Mouse (Mus musculus): ENCODE measurements around the gene Fbln1. TPM values are rescaled to one million over a fixed set of nuclear protein-coding genes. Genes with fewer than 3 reads are reported as not detected.
"Not testable (repeated sequence)": the region's sequence is repeated elsewhere in the genome, so short reads cannot be mapped to it uniquely, and the experiment has no call there.

Fbln1 gene
- polyA plus RNA-seq, 1 experiment = not detected

DNA sequence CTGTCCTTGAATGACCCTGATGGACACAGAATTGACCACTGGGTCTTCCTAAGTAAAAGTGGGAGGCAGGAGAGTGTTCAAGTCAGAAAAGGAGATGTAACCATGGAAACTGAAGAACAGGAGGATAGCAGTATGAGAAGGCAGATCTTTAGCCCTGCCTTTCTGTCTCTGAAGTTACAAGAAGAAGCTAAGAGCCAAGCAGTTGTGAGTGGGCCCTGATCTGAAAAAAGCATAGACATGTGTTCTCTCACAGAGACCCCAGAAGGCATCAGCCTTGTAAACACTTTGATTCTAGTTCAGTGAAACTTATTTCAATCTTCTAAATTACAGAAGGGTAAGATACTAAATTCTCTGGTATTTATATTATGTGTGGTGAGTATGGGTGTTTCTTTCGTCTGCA lies 118.7 kb downstream of the Fbln1 start:
- Histone ChIP-seq H3K4me3 (replicated peaks) (no peak overlapping the region), H3K9me3 (peaks cover 8% of the 10 kb centered on the region), H3K4me1 (peaks cover 11% of the 10 kb centered on the region), H3K36me3 (replicated peaks; ENCODE audit: low read length) (no peaks in the 10 kb centered on the region), H3K27me3 (replicated peaks) (peaks cover 28% of the 10 kb centered on the region)
- TF ChIP-seq GATA1 (IDR thresholded peaks at IDR 0.05; ENCODE audit: borderline replicate concordance, low read length) = no peak
- TF ChIP-seq FLI1 (IDR thresholded peaks at IDR 0.05; ENCODE audit: low read length) = no peak

DNA sequence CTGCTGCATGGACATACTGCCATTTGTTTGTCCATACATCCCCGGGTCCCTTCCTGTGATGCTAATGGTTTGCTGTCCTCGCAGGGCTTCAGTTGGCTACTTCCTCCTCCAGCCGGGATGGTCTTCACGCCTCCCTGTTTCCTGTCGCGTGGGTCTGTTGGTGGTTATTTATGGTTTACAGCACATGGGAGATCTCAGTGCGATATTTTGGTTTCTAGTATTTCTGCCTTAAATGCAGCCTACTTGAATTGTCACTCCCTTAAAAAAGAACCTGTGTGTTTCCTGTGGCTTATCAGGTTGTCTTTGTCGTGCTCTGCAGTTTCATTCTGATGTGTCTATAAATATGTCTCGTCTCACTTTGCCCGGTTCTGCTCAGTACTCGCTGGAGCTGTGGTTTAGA lies 122.1 kb downstream of the Fbln1 start:
- H3K4me1 ChIP-seq = peaks cover 15% of the 10 kb centered on the region
- peak overlapping the region; percentile 74 for H3K4me3 ChIP-seq (replicated peaks)
- peaks cover 8% of the 10 kb centered on the region for H3K27me3 ChIP-seq (replicated peaks)
- TF ChIP-seq FLI1 (IDR thresholded peaks at IDR 0.05; ENCODE audit: low read length) (no peak), GATA1 (IDR thresholded peaks at IDR 0.05; ENCODE audit: borderline replicate concordance, low read length) (no peak)
- peaks cover 5% of the 10 kb centered on the region for H3K9me3 ChIP-seq
- no peaks in the 10 kb centered on the region for H3K36me3 ChIP-seq (replicated peaks; ENCODE audit: low read length)

DNA sequence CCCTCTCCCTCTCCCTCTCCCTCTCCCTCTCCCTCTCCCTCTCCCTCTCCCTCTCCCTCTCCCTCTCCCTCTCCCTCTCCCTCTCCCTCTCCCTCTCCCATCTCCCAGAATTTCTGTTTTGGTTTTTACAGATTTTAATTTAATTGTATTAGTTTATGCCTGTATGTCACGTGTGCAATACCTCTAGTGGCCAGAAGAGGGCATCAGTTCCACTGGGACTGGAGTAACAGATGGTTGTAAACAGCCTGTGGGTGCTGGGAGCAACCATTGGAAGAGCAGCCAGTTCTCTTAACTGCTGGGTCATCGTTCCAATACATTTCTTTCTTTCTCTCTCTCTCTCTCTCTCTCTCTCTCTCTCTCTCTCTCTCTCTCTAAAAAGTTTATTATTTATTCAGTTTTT lies 122.7 kb downstream of the Fbln1 start:
- not testable (repeated sequence) for H3K9me3 ChIP-seq; H3K36me3 ChIP-seq (replicated peaks; ENCODE audit: low read length); H3K27me3 ChIP-seq (replicated peaks); H3K4me3 ChIP-seq (replicated peaks)
- peaks cover 15% of the 10 kb centered on the region for H3K4me1 ChIP-seq

DNA sequence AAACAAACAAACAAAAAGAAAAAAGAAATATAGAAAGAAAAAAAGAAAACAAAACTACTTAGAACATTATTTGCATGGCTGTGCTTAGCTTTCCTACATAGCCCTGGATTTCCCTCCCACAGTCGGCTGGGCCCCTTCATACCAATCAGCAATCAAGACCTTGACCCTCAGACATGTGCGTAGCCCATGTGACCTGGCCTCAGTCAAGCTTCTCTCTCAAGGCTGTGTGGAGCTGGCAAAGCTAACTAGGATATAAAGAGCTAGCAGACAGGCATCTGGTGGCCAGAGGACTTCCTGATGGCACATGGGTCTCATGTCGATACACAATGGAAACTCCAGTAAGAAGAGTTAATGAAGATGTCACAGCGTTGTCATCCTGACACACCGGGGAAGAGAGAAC lies 123.3 kb downstream of the Fbln1 start:
- Histone ChIP-seq H3K4me3 (replicated peaks) (no peak overlapping the region), H3K36me3 (replicated peaks; ENCODE audit: low read length) (no peaks in the 10 kb centered on the region), H3K27me3 (replicated peaks) (peaks cover 3% of the 10 kb centered on the region), H3K9me3 (peaks cover 5% of the 10 kb centered on the region), H3K4me1 (peaks cover 19% of the 10 kb centered on the region)
- TF ChIP-seq GATA1 (IDR thresholded peaks at IDR 0.05; ENCODE audit: borderline replicate concordance, low read length) (no peak), FLI1 (IDR thresholded peaks at IDR 0.05; ENCODE audit: low read length) (no peak)

DNA sequence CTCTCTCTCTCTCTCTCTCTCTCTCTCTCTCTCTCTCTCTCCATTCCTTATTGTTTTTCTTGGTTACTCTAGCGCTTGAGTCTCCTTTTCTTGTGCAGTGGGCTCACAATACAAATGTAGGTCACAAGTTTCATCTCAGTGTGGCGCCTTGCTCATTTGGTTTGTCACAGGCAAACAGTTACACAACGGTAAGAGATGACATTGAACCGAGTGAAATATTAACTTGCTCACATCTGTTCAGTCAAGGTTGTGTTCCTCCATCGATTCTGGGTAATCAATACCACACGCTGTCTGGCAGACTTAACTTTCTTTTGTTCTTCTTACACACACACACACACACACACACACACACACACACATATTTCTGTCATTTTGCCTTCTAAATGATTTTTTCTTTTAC lies 124.3 kb downstream of the Fbln1 start:
- H3K36me3 ChIP-seq (replicated peaks; ENCODE audit: low read length) = no peaks in the 10 kb centered on the region
- no peak overlapping the region for H3K4me3 ChIP-seq (replicated peaks)
- H3K4me1 ChIP-seq = peaks cover 26% of the 10 kb centered on the region
- peaks cover 5% of the 10 kb centered on the region for H3K9me3 ChIP-seq
- H3K27me3 ChIP-seq (replicated peaks) = peaks cover 2% of the 10 kb centered on the region
- TF ChIP-seq GATA1 (IDR thresholded peaks at IDR 0.05; ENCODE audit: borderline replicate concordance, low read length) (no peak), FLI1 (IDR thresholded peaks at IDR 0.05; ENCODE audit: low read length) (no peak)

DNA sequence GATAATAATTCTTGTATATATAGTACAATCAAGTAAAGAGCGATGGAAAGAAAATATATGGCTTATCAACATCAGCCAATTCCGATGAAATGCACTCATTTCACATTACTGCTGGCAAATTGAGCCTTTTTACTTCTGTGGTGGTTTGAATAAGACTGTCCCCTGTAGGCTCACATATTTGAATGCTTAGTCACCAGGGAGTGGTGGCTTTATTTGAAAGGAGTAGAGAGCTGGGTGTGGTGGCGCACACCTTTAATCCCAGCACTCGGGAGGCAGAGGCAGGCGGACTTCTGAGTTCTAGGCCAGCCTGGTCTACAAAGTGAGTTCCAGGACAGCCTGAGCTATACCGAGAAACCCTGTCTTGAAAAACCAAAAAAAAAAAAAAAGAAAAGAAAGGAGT lies 127.8 kb downstream of the Fbln1 start:
- H3K4me3 ChIP-seq (replicated peaks); H3K9me3 ChIP-seq; H3K27me3 ChIP-seq (replicated peaks); H3K36me3 ChIP-seq (replicated peaks; ENCODE audit: low read length): not testable (repeated sequence)
- H3K4me1 ChIP-seq = peaks cover 40% of the 10 kb centered on the region

DNA sequence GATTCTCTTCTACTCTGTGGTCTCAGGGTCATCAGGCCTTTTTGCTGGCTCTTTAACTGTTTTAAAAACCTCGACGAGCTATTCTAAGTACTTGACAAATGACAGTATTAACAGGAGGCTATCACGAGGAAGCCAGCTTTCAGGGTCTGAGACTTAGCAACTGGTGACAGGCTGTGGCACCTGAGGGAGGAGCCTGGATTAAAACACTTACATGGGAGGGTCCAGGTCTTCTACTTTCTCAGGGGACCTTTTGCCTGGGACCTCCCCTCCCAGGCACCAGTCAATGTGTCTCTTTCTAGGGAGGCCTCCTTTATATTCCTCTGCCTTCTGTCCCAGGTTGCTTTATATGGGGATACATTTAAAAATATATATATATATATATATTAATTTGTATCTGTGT lies 128.5 kb downstream of the Fbln1 start:
- TF ChIP-seq GATA1 (IDR thresholded peaks at IDR 0.05; ENCODE audit: borderline replicate concordance, low read length) (no peak), FLI1 (IDR thresholded peaks at IDR 0.05; ENCODE audit: low read length) (no peak)
- Histone ChIP-seq H3K9me3 (peaks cover 2% of the 10 kb centered on the region), H3K36me3 (replicated peaks; ENCODE audit: low read length) (peaks cover 1% of the 10 kb centered on the region), H3K27me3 (replicated peaks) (no peaks in the 10 kb centered on the region), H3K4me1 (peaks cover 48% of the 10 kb centered on the region), H3K4me3 (replicated peaks) (no peak overlapping the region)

DNA sequence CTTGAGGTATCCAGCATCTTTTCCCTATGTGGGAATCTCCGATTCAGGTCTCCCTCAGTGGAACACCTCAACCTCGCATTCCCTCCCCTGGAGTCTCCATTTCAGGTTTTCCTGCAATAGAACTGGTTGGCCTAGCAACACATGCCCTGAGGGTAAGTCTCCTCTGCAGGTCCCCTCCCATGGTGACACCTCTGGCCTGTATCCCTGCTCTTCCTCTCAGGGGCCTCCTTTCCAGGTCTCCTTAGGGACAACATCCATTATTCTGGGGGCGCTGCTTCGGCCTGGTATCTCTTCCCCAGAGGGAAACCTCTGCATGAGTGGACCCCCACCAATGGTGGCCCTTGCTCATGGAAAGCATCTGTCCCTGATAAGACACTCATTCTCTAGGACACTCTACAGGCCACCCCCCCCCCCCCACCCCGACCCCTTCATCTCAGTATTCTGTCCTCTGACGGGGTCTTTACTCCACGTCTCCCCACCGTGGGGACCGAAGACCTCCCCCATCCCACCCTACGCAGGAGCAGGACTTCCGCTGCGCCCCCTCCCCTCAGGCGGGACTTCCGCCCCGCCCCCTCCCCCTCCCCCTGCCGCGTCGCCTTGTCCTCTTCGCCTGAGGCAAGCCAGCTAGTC lies 130.0 kb downstream of the Fbln1 start, which contains the start of gene Atxn10:
Gene Atxn10, plus strand, starts transcription at position 575 of the 630 bp plus-strand sequence.
- peak within 1 kb of the TSS; percentile 98 for H3K4me3 ChIP-seq (replicated peaks)
- no peaks in the 10 kb centered on the region for H3K9me3 ChIP-seq
- TF ChIP-seq FLI1 (IDR thresholded peaks at IDR 0.05; ENCODE audit: low read length) = no peak
- no peak for TF ChIP-seq GATA1 (IDR thresholded peaks at IDR 0.05; ENCODE audit: borderline replicate concordance, low read length)
- peaks cover 8% of the 10 kb centered on the region for H3K36me3 ChIP-seq (replicated peaks; ENCODE audit: low read length)
- no peaks in the 10 kb centered on the region for H3K27me3 ChIP-seq (replicated peaks)
- H3K4me1 ChIP-seq = peaks cover 49% of the 10 kb centered on the region

Other genes starting within 250 kb of the Fbln1 start
- 17.6 and 21.8 TPM in 2 replicates for gene 5031439G07Rik, start 217.4 kb upstream of the Fbln1 start, polyA plus RNA-seq (2012; ENCODE audit: insufficient read depth, low replicate concordance)
- gene Upk3a, start 188.8 kb upstream of the Fbln1 start, polyA plus RNA-seq (2012; ENCODE audit: insufficient read depth, low replicate concordance) = not detected in 2 replicates
- gene Fam118a, start 177.0 kb upstream of the Fbln1 start, polyA plus RNA-seq (2012; ENCODE audit: insufficient read depth, low replicate concordance) = 0.97 TPM in 1 of 2 replicates, not detected in the other
- not detected in 2 replicates for gene Smc1b, start 74.0 kb upstream of the Fbln1 start, polyA plus RNA-seq (2012; ENCODE audit: insufficient read depth, low replicate concordance)
- not detected in 2 replicates for gene Ribc2, start 73.9 kb upstream of the Fbln1 start, polyA plus RNA-seq (2012; ENCODE audit: insufficient read depth, low replicate concordance)
- gene Atxn10, start 130.3 kb downstream of the Fbln1 start, polyA plus RNA-seq (2012; ENCODE audit: insufficient read depth, low replicate concordance) = 85.4 and 97.0 TPM in 2 replicates